In the genomic region with DNA sequence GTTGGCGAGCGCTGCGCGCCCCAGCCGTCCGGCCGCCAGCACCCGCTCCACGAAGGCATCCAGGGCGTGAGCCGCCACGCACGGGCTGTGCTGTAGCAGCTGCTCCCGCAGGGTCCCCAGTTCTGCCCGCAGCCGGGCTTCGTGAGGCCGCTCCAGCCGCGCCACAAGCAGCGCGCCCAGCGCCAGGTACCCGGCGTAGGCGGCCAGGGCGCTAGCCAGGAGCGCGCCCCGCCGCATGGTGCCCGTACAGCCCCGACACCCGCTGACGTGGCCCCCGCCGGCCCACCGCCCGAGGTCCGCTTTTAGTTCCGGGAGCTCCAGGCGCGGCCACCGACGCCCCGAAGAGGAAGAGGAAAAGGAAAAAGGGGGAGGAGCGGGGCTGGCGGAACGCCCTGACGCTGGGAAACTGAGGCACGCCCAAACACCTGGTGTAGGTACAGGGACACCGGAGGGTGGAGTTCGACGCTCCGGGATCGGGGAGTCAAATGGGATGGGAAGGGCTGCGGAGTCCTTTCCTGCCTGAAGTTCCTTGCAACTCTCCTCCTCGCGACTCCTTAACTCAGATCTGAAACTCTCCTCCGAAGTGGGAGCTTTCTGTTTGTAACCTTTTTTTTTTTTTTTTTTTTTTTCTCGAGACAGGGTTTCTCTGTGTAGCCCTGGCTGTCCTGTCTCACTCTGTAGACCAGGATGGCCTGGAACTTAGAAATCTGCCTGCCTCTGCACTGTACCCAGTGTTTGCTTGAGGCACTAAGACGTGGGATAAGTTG, we compare ENCODE assay signal across 8 mouse cellular contexts. TPM values are rescaled to one million over a fixed set of nuclear protein-coding genes. Genes with fewer than 3 reads are reported as not detected.
DNase-seq lines count a peak whose midpoint lies in the region; ATAC-seq lines count a peak whose summit lies in the region.

TSS of gene Kcnk6 (minus strand) at position 269 of the 767 bp plus-strand sequence.

- no peaks in the 10 kb centered on the region for H3K36me3 ChIP-seq in embryonic facial prominence, embryonic 13.5 days
- H3K36me3 ChIP-seq in heart, embryonic 14.5 days (ENCODE audit: control insufficient read depth, insufficient read depth, low read length) = no peaks in the 10 kb centered on the region
- H3K36me3 ChIP-seq in stomach, embryonic 15.5 days = no peaks in the 10 kb centered on the region

- no peaks in the 10 kb centered on the region for H3K9me3 ChIP-seq in embryonic facial prominence, embryonic 13.5 days
- H3K9me3 ChIP-seq in heart, embryonic 14.5 days (ENCODE audit: control insufficient read depth, low read length) = no peaks in the 10 kb centered on the region
- no peaks in the 10 kb centered on the region for H3K9me3 ChIP-seq in stomach, embryonic 15.5 days

- H3K4me1 ChIP-seq in embryonic facial prominence, embryonic 13.5 days = peaks cover 12% of the 10 kb centered on the region
- H3K4me1 ChIP-seq in heart, embryonic 14.5 days (ENCODE audit: control insufficient read depth in 2 of 2, insufficient read depth in 2 of 2, low read length in 2 of 2) = peaks cover 9 to 25% of the 10 kb centered on the region in 2 experiments
- H3K4me1 ChIP-seq in stomach, embryonic 15.5 days = peaks cover 5% of the 10 kb centered on the region; the same call in 1 of the 2 replicates

- peak within 1 kb of the TSS; percentile 98 for H3K4me2 ChIP-seq in embryonic facial prominence, embryonic 13.5 days
- peak within 1 kb of the TSS; percentile 95 for H3K4me2 ChIP-seq in heart, embryonic 14.5 days (ENCODE audit: low read length)
- H3K4me2 ChIP-seq in stomach, embryonic 15.5 days = peak within 1 kb of the TSS; percentile 99

- ATAC-seq in embryonic facial prominence, embryonic 13.5 days (ENCODE audit: insufficient number of reproducible peaks, insufficient read depth, low FRiP score, low TSS enrichment, low read depth) = 0 out of 2 replicates have a peak, but pooled peaks have one; percentile 39
- ATAC-seq in heart, embryonic 14.5 days (ENCODE audit: insufficient number of reproducible peaks, insufficient read depth, low FRiP score, low read depth) = peak; percentile 14; the same call in 1 of the 2 replicates
- no peak for ATAC-seq in stomach, embryonic 15.5 days (ENCODE audit: insufficient read depth, low FRiP score, low read depth)

- WGBS in embryonic facial prominence, embryonic 13.5 days = under 1% methylated on average over 62 of the region's 62 CpGs
- WGBS in heart, embryonic 14.5 days = 2% methylated on average over 58 of the region's 62 CpGs
- under 1% methylated on average over 62 of the region's 62 CpGs for WGBS in stomach, embryonic 15.5 days

- H3K27ac ChIP-seq in embryonic facial prominence, embryonic 13.5 days = no peak within 1 kb of the TSS
- peak within 1 kb of the TSS; percentile 34 to 84; a peak in 3 of 4 replicates for H3K27ac ChIP-seq in heart, embryonic 14.5 days (replicated peaks in 1 of 2; ENCODE audit: control insufficient read depth in 1 of 2, insufficient read depth in 1 of 2, low read depth in 2 of 2, low read length in 2 of 2)
- H3K27ac ChIP-seq in stomach, embryonic 15.5 days = no peak within 1 kb of the TSS

- H3K27me3 ChIP-seq in embryonic facial prominence, embryonic 13.5 days = peaks cover 30% of the 10 kb centered on the region
- peaks cover 8% of the 10 kb centered on the region for H3K27me3 ChIP-seq in heart, embryonic 14.5 days (ENCODE audit: control insufficient read depth, insufficient read depth, low read length)
- peaks cover 10% of the 10 kb centered on the region; the same call in 1 of the 2 replicates for H3K27me3 ChIP-seq in stomach, embryonic 15.5 days (replicated peaks)

- peak within 1 kb of the TSS; percentile 69 for H3K9ac ChIP-seq in embryonic facial prominence, embryonic 13.5 days
- H3K9ac ChIP-seq in heart, embryonic 14.5 days (ENCODE audit: low read length) = peak within 1 kb of the TSS; percentile 87
- peak within 1 kb of the TSS; percentile 63 for H3K9ac ChIP-seq in stomach, embryonic 15.5 days

- H3K4me3 ChIP-seq in embryonic facial prominence, embryonic 13.5 days = peak within 1 kb of the TSS; percentile 62
- H3K4me3 ChIP-seq in heart, embryonic 14.5 days (ENCODE audit: control insufficient read depth in 1 of 2, insufficient read depth in 1 of 2, low read depth in 1 of 2, low read length in 2 of 2) = peak within 1 kb of the TSS; percentile 54 to 63
- peak within 1 kb of the TSS; percentile 66 for H3K4me3 ChIP-seq in stomach, embryonic 15.5 days (replicated peaks)

- DNase-seq in thymus, postnatal 14 days = peak; percentile 33
- DNase-seq in thymus, postnatal 10 days (ENCODE audit: low spot score in 2 of 2) = no peak
- DNase-seq in kidney, postnatal 25 days = peak; percentile 45 to 67
- peak; percentile 72 to 77 for DNase-seq in lung, postnatal 4 days
- no peak for DNase-seq in frontal cortex, postnatal 36 days (ENCODE audit: low spot score in 2 of 2)

RNA-seq across cellular contexts. Expression of gene Kcnk6, which starts in this region (rescaled TPM):
- 1.4 and 1.8 TPM in 2 replicates for polyA plus RNA-seq in embryonic facial prominence, embryonic 13.5 days (2015; fragmentation: Nextera tagmentation; extraction: Ambion mirVana)
- 0.85 and 1.2 TPM in 2 replicates for polyA plus RNA-seq in heart, embryonic 14.5 days (2014; fragmentation: Nextera tagmentation; extraction: Ambion mirVana)
- polyA plus RNA-seq in stomach, embryonic 15.5 days (2015; fragmentation: Nextera tagmentation; extraction: Ambion mirVana) = 1.6 and 1.9 TPM in 2 replicates

Comparison
In these comparisons a context has a peak if more than half of its experiments do, and no peak if none do; other contexts are left out.
1. DNase-seq: peak in thymus, postnatal 14 days (single experiment), kidney, postnatal 25 days (2 of 2) and lung, postnatal 4 days (2 of 2); none in thymus, postnatal 10 days (0 of 2) and frontal cortex, postnatal 36 days (0 of 2).
2. H3K27ac ChIP-seq: peak in heart, embryonic 14.5 days (2 of 2); none in embryonic facial prominence, embryonic 13.5 days (single experiment) and stomach, embryonic 15.5 days (single experiment).
3. Peak in every context shown above with its lines, with median percentiles within 50 percentile points of each other: H3K4me2 ChIP-seq, H3K4me3 ChIP-seq and H3K9ac ChIP-seq.